Mouse (Mus musculus) kidney, embryonic 16.5 days (tissue): Measurements from ENCODE around the gene Trap1. TPM values are rescaled to one million over a fixed set of nuclear protein-coding genes. Genes with fewer than 3 reads are reported as not detected.

Experiments
- ATAC-seq: fragments of 200-750 bp; cut with Nextera tagmentation; 2 replicates; pipeline ENCODE4 v1.8.0; 2017; ENCODE audit warnings: moderate TSS enrichment; ENCODE audit not compliant: low FRiP score, low TSS enrichment
- H3K27ac ChIP-seq: fragments of 300-500 bp; sonication (generic); 2 replicates; pipeline ENCODE4 v1.5.1; 2014; ENCODE audit warnings: low read length
- H3K27me3 ChIP-seq: fragments of 300-500 bp; sonication (generic); 2 replicates; pipeline ENCODE4 v1.6.1; 2014; ENCODE audit warnings: low read length, control low read depth, mixed read lengths; ENCODE audit not compliant: insufficient read depth
- H3K36me3 ChIP-seq: fragments of 300-500 bp; sonication (generic); 2 replicates; pipeline ENCODE4 v1.6.1; 2014; ENCODE audit warnings: low read length, control low read depth, mixed read lengths; ENCODE audit not compliant: insufficient read depth
- H3K4me1 ChIP-seq: fragments of 300-500 bp; sonication (generic); 2 replicates; pipeline ENCODE4 v1.6.1; 2014; ENCODE audit warnings: low read length, control low read depth, mixed read lengths; ENCODE audit not compliant: insufficient read depth
- H3K4me2 ChIP-seq: fragments of 300-500 bp; sonication (generic); replicated peaks from 2 replicates; pipeline ENCODE4 v1.6.1; 2014; ENCODE audit warnings: low read depth, low read length
- H3K4me3 ChIP-seq: fragments of 300-500 bp; sonication (generic); 2 replicates; pipeline ENCODE4 v1.5.1; 2014; ENCODE audit warnings: mild to moderate bottlenecking, low read length
- H3K9ac ChIP-seq: fragments of 300-500 bp; sonication (generic); replicated peaks from 2 replicates; pipeline ENCODE4 v1.6.1; 2014; ENCODE audit warnings: low read length
- H3K9me3 ChIP-seq: fragments of 300-500 bp; sonication (generic); 2 replicates; pipeline ENCODE4 v1.6.1; 2016; ENCODE audit warnings: low read length, control low read depth
- WGBS: fragments of 180-500 bp; shearing (Covaris S2); extraction: QIAGEN DNeasy Blood & Tissue Kit; methylation state at CpG from one replicate; pipeline ENCODE4 v1.1.7; 2014; 5-methylcytosine and 5-hydroxymethylcytosine counted together
- microRNA-seq: library from miRNA; unstranded; fragments of <30 nt; microRNA quantifications from one replicate; pipeline ENCODE4, GENCODE M21; 2016
- polyA plus RNA-seq: library from polyadenylated mRNA; unstranded; fragments of >200 nt; fragmentation: Nextera tagmentation; extraction: Ambion mirVana; gene quantifications from 2 replicates; pipeline ENCODE4 v1.2.1, GENCODE M21; 2015

The Trap1 gene
- polyA plus RNA-seq, 1 experiment from 2014 or later, result 126 TPM

DNA sequence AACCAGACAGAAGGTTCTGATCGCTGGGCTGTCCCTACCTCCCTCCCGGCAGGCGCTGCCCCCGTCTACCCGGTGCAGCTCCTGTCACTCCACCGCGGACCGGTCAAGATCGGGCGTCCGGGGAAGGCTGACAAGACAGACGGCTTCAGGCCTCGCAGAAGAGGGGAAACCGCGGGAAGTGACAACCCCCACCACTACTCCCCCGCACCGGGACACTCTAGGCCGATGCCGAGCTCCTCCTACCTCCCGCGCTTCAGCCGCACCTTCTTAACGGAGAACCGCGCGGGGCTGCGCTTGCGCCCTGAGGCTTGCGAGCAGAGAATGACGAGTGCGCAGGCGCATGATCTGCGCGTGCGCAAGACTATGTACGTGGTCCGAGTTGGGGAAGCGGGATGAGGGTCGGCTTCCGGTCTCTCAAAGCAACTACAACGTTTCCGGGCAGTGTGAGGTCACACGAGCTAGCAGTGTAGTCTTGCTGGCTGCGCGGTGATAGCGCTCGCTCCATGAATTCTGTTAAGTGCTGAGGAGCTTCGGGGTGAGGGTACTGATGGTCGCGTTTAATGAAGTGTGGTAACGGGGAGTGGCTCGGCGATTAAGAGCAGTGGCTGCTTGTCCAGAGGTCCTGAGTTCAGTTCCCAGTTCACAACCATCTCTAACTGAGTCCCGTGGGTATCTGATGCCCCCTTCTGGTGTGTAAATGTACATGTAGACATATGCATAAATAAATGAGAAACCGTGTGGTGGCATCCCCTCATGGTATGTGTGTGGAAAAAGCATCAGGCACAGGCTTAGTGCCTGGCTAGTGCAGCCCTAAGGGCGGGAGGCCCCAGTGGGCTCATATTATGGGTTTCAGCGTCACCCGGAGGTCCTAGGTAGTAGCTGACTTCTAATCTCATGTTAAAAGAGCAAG is 73.9 kb downstream of the Trap1 start, which contains the start of gene Slx4:
TSS of gene Slx4 (minus strand) at position 282 of the 910 bp plus-strand sequence.
- Histone ChIP-seq H3K27ac (peak within 1 kb of the TSS; percentile 96), H3K9me3 (no peaks in the 10 kb centered on the region), H3K9ac (peak within 1 kb of the TSS; percentile 86), H3K4me1 (peaks cover 13% of the 10 kb centered on the region), H3K36me3 (peaks cover 11% of the 10 kb centered on the region), H3K27me3 (no peaks in the 10 kb centered on the region), H3K4me3 (peak within 1 kb of the TSS; percentile 91), H3K4me2 (peak within 1 kb of the TSS; percentile 73)
- ATAC-seq, result peak; percentile 98
- 1% methylated on average over 58 of the region's 58 CpGs for WGBS

Small RNAs within 50 kb of the gene (microRNA-seq; reads per million reads assigned to microRNA genes)
- gene Gm23413, result not detected

Other genes with a start within 250 kb of the Trap1 start
- not detected in 2 replicates for gene Olfr15, start 246.9 kb downstream of the Trap1 start, polyA plus RNA-seq
- 1.2 and 1.3 TPM in 2 replicates for gene Zfp174, start 230.6 kb downstream of the Trap1 start, polyA plus RNA-seq
- gene Naa60, start 205.5 kb downstream of the Trap1 start, polyA plus RNA-seq, result 50.7 and 57.6 TPM in 2 replicates
- 5.7 and 6.7 TPM in 2 replicates for gene Zfp597, start 193.3 kb downstream of the Trap1 start, polyA plus RNA-seq
- 1.1 and 1.3 TPM in 2 replicates for gene Gm20695, start 193.2 kb downstream of the Trap1 start, polyA plus RNA-seq
- gene 1700037C18Rik, start 169.1 kb downstream of the Trap1 start, polyA plus RNA-seq, result 7.9 and 10.9 TPM in 2 replicates
- gene Cluap1, start 169.0 kb downstream of the Trap1 start, polyA plus RNA-seq, result 24.5 and 26.5 TPM in 2 replicates
- gene Nlrc3, start 101.2 kb downstream of the Trap1 start, polyA plus RNA-seq, result 2.7 and 2.9 TPM in 2 replicates
- 21.6 and 25.8 TPM in 2 replicates for gene Slx4, start 74.1 kb downstream of the Trap1 start, polyA plus RNA-seq
- gene Dnase1, start 40.9 kb downstream of the Trap1 start, polyA plus RNA-seq, result 6.5 and 7.8 TPM in 2 replicates
- 31.2 and 35.3 TPM in 2 replicates for gene Crebbp, start 136.2 kb upstream of the Trap1 start, polyA plus RNA-seq